Mouse (Mus musculus) neural tube, embryonic 14.5 days (tissue): ENCODE results near the gene Myh1. TPM values are rescaled to one million over a fixed set of nuclear protein-coding genes. Genes with fewer than 3 reads are reported as not detected.

Source experiments
- ATAC-seq: fragments of 200-750 bp; cut with Nextera tagmentation; 2 replicates; pipeline ENCODE4 v1.8.0; 2017; ENCODE audit warnings: low read depth, mild to moderate bottlenecking, moderate TSS enrichment, moderate library complexity
- H3K27ac ChIP-seq: fragments of 300-500 bp; sonication (generic); 2 replicates; pipeline ENCODE4 v1.5.1; 2014; ENCODE audit warnings: low read depth, mild to moderate bottlenecking, control low read depth, low read length, moderate library complexity, mixed read lengths
- H3K27me3 ChIP-seq: fragments of 300-500 bp; sonication (generic); 2 replicates; pipeline ENCODE4 v1.6.1; 2014; ENCODE audit warnings: low read length; ENCODE audit not compliant: control insufficient read depth, insufficient read depth
- H3K36me3 ChIP-seq: fragments of 300-500 bp; sonication (generic); 2 replicates; pipeline ENCODE4 v1.6.1; 2014; ENCODE audit warnings: low read length, mixed read lengths; ENCODE audit not compliant: control insufficient read depth, insufficient read depth
- H3K4me1 ChIP-seq: fragments of 300-500 bp; sonication (generic); 2 replicates; pipeline ENCODE4 v1.6.1; 2014; ENCODE audit warnings: low read length; ENCODE audit not compliant: control insufficient read depth, insufficient read depth
- H3K4me2 ChIP-seq: fragments of 300-500 bp; sonication (generic); 2 replicates; pipeline ENCODE4 v1.6.1; 2014; ENCODE audit warnings: mild to moderate bottlenecking, low read depth, low read length, control low read depth
- H3K4me3 ChIP-seq: fragments of 300-500 bp; sonication (generic); 2 replicates; pipeline ENCODE4 v1.5.1; 2014; ENCODE audit warnings: low read depth, low read length, control low read depth, mixed read lengths
- H3K9ac ChIP-seq: fragments of 300-500 bp; sonication (generic); replicated peaks from 2 replicates; pipeline ENCODE4 v1.6.1; 2014; ENCODE audit warnings: low read depth, mild to moderate bottlenecking, control low read depth, low read length, mixed read lengths
- H3K9me3 ChIP-seq: fragments of 300-500 bp; sonication (generic); 2 replicates; pipeline ENCODE4 v1.6.1; 2016; ENCODE audit warnings: low read length; ENCODE audit not compliant: control insufficient read depth
- WGBS: fragments of 180-500 bp; shearing (Covaris S2); extraction: QIAGEN DNeasy Blood & Tissue Kit; methylation state at CpG from one replicate; pipeline ENCODE4 v1.1.7; 2014; 5-methylcytosine and 5-hydroxymethylcytosine counted together
- polyA plus RNA-seq: library from polyadenylated mRNA; unstranded; fragments of >200 nt; fragmentation: Nextera tagmentation; extraction: Ambion mirVana; gene quantifications from 2 replicates; pipeline ENCODE4 v1.2.1, GENCODE M21; 2014

Myh1 gene
- polyA plus RNA-seq, 1 experiment from 2014 or later: 0.03 TPM

DNA sequence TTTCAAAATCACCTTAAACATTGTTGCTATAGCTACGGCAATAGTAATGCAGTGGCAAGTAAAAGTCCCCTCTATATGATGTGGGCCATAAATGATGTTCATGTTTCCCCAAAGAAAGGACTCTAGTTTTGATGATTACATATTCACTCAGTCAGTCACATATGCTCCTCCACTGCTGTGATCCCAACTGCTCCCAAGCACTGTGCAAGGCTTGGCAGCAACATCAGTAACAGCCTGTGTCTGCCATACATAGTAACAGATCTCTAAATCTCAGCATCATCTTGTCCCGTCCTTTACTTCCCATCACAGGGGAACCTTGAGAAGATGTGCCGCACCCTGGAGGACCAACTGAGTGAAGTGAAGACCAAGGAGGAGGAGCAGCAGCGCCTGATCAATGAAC lies 53.8 kb downstream of the Myh1 start:
- WGBS: 93% methylated on average over 4 of the region's 4 CpGs
- no peaks in the 10 kb centered on the region for H3K9me3 ChIP-seq
- no peak for ATAC-seq
- H3K36me3 ChIP-seq: no peaks in the 10 kb centered on the region
- H3K4me1 ChIP-seq: no peaks in the 10 kb centered on the region
- H3K4me3 ChIP-seq: no peak overlapping the region
- no peak overlapping the region for H3K9ac ChIP-seq
- no peak overlapping the region for H3K4me2 ChIP-seq
- H3K27ac ChIP-seq: no peak overlapping the region
- no peaks in the 10 kb centered on the region for H3K27me3 ChIP-seq

DNA sequence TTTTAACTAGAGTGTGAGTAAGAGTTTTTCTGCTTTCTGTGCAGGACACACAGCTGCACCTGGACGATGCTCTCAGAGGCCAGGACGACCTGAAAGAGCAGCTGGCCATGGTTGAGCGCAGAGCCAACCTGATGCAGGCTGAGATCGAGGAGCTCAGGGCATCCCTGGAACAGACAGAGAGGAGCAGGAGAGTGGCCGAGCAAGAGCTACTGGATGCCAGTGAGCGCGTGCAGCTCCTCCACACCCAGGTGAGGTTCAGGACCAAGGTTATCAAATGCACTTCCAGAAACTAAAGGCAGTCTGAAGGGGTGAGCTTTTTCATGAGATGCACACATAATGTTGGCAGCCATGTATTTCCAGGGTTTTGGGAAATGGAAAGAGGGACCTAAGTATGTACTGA lies 57.2 kb downstream of the Myh1 start:
- Histone ChIP-seq H3K27ac (no peak overlapping the region), H3K9ac (no peak overlapping the region), H3K9me3 (no peaks in the 10 kb centered on the region), H3K4me2 (no peak overlapping the region), H3K4me1 (no peaks in the 10 kb centered on the region), H3K4me3 (no peak overlapping the region), H3K36me3 (no peaks in the 10 kb centered on the region), H3K27me3 (no peaks in the 10 kb centered on the region)
- 92% methylated on average over 7 of the region's 7 CpGs for WGBS
- ATAC-seq: no peak

DNA sequence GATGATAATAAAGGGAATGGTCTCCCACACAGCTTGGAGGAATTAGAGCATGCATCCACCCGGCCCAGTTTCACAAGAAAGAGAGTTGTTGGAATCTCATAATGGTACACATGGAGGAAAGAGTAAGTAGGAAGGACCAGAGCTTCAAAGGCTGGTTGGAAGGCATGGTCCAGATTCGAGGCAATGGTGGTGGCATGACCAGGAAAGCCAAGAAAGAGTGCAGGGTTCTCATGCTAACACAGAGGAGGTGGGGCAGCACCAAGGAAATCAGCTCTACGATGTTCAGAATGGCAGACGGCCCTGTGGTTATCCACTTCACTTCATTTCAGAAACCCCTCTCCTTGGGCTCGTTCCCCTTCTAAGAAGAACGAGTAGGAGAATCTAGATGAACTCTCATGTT lies 61.1 kb downstream of the Myh1 start:
- H3K9me3 ChIP-seq: no peaks in the 10 kb centered on the region
- no peak overlapping the region for H3K4me3 ChIP-seq
- 87% methylated on average over 6 of the region's 6 CpGs for WGBS
- no peak overlapping the region for H3K4me2 ChIP-seq
- no peaks in the 10 kb centered on the region for H3K27me3 ChIP-seq
- no peak overlapping the region for H3K9ac ChIP-seq
- H3K27ac ChIP-seq: no peak overlapping the region
- no peaks in the 10 kb centered on the region for H3K36me3 ChIP-seq
- no peak for ATAC-seq
- H3K4me1 ChIP-seq: no peaks in the 10 kb centered on the region

Other genes starting within 250 kb of the Myh1 start
- gene Tmem238l, start 243.4 kb upstream of the Myh1 start, polyA plus RNA-seq: not detected in 2 replicates
- 0.64 and 0.93 TPM in 2 replicates for gene Tmem220, start 174.9 kb upstream of the Myh1 start, polyA plus RNA-seq
- 34.5 and 35.1 TPM in 2 replicates for gene Adprm, start 147.5 kb upstream of the Myh1 start, polyA plus RNA-seq
- gene Sco1, start 147.4 kb upstream of the Myh1 start, polyA plus RNA-seq: 14.4 and 15.7 TPM in 2 replicates
- gene Myh3, start 121.8 kb upstream of the Myh1 start, polyA plus RNA-seq: 0.48 and 1.6 TPM in 2 replicates
- 0.22 and 0.33 TPM in 2 replicates for gene Myh2, start 29.0 kb upstream of the Myh1 start, polyA plus RNA-seq
- gene Myh4, start 38.0 kb downstream of the Myh1 start, polyA plus RNA-seq: 0.03 TPM in 1 of 2 replicates, not detected in the other
- gene Myh8, start 77.1 kb downstream of the Myh1 start, polyA plus RNA-seq: 0.53 and 1.0 TPM in 2 replicates
- gene Myh13, start 121.6 kb downstream of the Myh1 start, polyA plus RNA-seq: 0.04 and 0.20 TPM in 2 replicates